Mouse (Mus musculus) ZHBTc4 (cell line): Measurements from ENCODE around the gene Actr5.

ENCODE experiments used
- DNase-seq: peaks from one replicate; pipeline ENCODE4 v3.0.0-alpha.2; 2011; ENCODE audit warnings: low read depth, low spot score

Actr5 gene

GRCm38 (mm10) chr2:158687804-158688241, 63.1 kb downstream of the Actr5 start:
- no peak for DNase-seq
